Comparison of ENCODE assay signal across 29 mouse cellular contexts in the genomic region with DNA sequence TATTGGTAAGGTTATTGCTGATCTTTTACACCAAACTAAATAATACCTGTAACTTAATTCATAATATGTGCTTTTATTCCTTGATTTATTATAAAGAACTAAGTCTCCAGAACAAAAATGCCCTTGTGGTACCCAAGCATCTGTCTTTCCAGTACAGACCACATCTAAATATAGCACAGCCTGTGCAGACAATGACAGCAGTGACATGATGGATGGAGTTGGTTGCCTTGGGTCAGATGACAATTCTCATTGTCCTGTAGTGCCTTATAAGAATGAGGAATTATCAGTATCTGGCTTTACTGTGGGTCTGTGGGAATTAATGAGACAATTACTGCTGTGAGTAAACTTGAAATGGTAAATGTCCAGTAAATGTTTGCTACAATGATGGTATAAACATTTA.
"Had no signal": no experiment of that assay in that cellular context is flagged by ENCODE, and none has a peak within 500 bp of the region (broad histone marks: within the 10 kb centered on the region; RNA-seq: fewer than 3 reads in every experiment).

No protein-coding gene starts in this region.

- H3K9me3 ChIP-seq: embryonic facial prominence, embryonic 10.5 days; embryonic facial prominence, embryonic 12.5 days; embryonic facial prominence, embryonic 13.5 days; embryonic facial prominence, embryonic 15.5 days; forebrain, embryonic 10.5 days; forebrain, embryonic 12.5 days; forebrain, embryonic 13.5 days; forebrain, embryonic 15.5 days had no signal

- H3K4me2 ChIP-seq: embryonic facial prominence, embryonic 12.5 days; embryonic facial prominence, embryonic 13.5 days; embryonic facial prominence, embryonic 15.5 days; forebrain, embryonic 12.5 days; forebrain, embryonic 13.5 days; forebrain, embryonic 15.5 days had no signal

- ATAC-seq: forebrain, embryonic 13.5 days; forebrain, embryonic 14.5 days; forebrain, embryonic 15.5 days; forebrain, embryonic 16.5 days; forebrain, postnatal 0 days had no signal

- H3K4me1 ChIP-seq: embryonic facial prominence, embryonic 10.5 days; embryonic facial prominence, embryonic 12.5 days; embryonic facial prominence, embryonic 13.5 days; embryonic facial prominence, embryonic 15.5 days; forebrain, embryonic 10.5 days; forebrain, embryonic 12.5 days; forebrain, embryonic 13.5 days; forebrain, embryonic 15.5 days had no signal

- H3K36me3 ChIP-seq: embryonic facial prominence, embryonic 10.5 days; embryonic facial prominence, embryonic 12.5 days; embryonic facial prominence, embryonic 13.5 days; embryonic facial prominence, embryonic 15.5 days; forebrain, embryonic 10.5 days; forebrain, embryonic 12.5 days; forebrain, embryonic 15.5 days had no signal

- H3K4me3 ChIP-seq: embryonic facial prominence, embryonic 10.5 days; embryonic facial prominence, embryonic 12.5 days; embryonic facial prominence, embryonic 13.5 days; embryonic facial prominence, embryonic 15.5 days; erythroblast, embryonic 14.5 days; forebrain, embryonic 10.5 days; forebrain, embryonic 12.5 days; forebrain, embryonic 13.5 days; forebrain, embryonic 15.5 days; gastrocnemius, adult 2 months; heart, adult 2 months had no signal

- H3K27me3 ChIP-seq: embryonic facial prominence, embryonic 12.5 days; embryonic facial prominence, embryonic 13.5 days; embryonic facial prominence, embryonic 15.5 days; forebrain, embryonic 12.5 days; forebrain, embryonic 13.5 days; forebrain, embryonic 15.5 days had no signal

- H3K9ac ChIP-seq: embryonic facial prominence, embryonic 12.5 days; embryonic facial prominence, embryonic 13.5 days; embryonic facial prominence, embryonic 15.5 days; forebrain, embryonic 12.5 days; forebrain, embryonic 13.5 days; forebrain, embryonic 15.5 days; forebrain, postnatal 0 days had no signal

- DNase-seq: cerebellum, adult 2 months; cerebellum, adult 8-10 months; cerebellum, adult 9-10 months; cerebellum, adult 9-11 months; cerebellum, postnatal 10 days; cerebellum, postnatal 14 days; cerebellum, postnatal 25 days; cerebellum, postnatal 36 days; embryo, embryonic 11 days; forebrain, postnatal 0 days; gastrocnemius, adult 2 months; gastrocnemius, postnatal 10 days; gastrocnemius, postnatal 14 days; gastrocnemius, postnatal 25 days; gastrocnemius, postnatal 36 days; heart, adult 11 months; heart, adult 18-20 months; heart, adult 2 months had no signal

- H3K27ac ChIP-seq: embryonic facial prominence, embryonic 10.5 days; embryonic facial prominence, embryonic 12.5 days; embryonic facial prominence, embryonic 13.5 days; embryonic facial prominence, embryonic 15.5 days; forebrain, embryonic 10.5 days; forebrain, embryonic 12.5 days; forebrain, embryonic 13.5 days; forebrain, embryonic 15.5 days; gastrocnemius, adult 2 months; heart, adult 2 months had no signal
